Mouse (Mus musculus) ovary, postnatal 10 days (tissue): Measurements from ENCODE around the gene Capn2.
A peak's percentile ranks its signal among the peaks of the same experiment; 100 is the strongest.

Experiments used
- DNase-seq: peaks from one replicate; pipeline ENCODE4 v3.0.0; 2022; ENCODE audit warnings: low spot score

Gene Capn2

GRCm38 (mm10) chr1:182461261-182461660, 56.1 kb downstream of the Capn2 start:
- DNase-seq = no peak

- DNase-seq = no peak
These were observed 56.8 kb downstream of the Capn2 start for GRCm38 (mm10) chr1:182460291-182461244.

- DNase-seq = no peak
These were observed 58.0 kb downstream of the Capn2 start for GRCm38 (mm10) chr1:182459436-182459835.

- DNase-seq = no peak
These were observed 58.9 kb downstream of the Capn2 start for GRCm38 (mm10) chr1:182458556-182458955.

GRCm38 (mm10) chr1:182455080-182455479, 62.3 kb downstream of the Capn2 start:
- DNase-seq = no peak

GRCm38 (mm10) chr1:182452473-182452872, 64.9 kb downstream of the Capn2 start:
- no peak for DNase-seq

- no peak for DNase-seq
These were observed 69.0 kb downstream of the Capn2 start for GRCm38 (mm10) chr1:182448276-182449035.

- DNase-seq = no peak
These were observed 73.3 kb downstream of the Capn2 start for GRCm38 (mm10) chr1:182444116-182444515.

GRCm38 (mm10) chr1:182441791-182442473, 75.5 kb downstream of the Capn2 start:
- no peak for DNase-seq

GRCm38 (mm10) chr1:182439546-182440222, 77.7 kb downstream of the Capn2 start:
- DNase-seq = peak; percentile 62

GRCm38 (mm10) chr1:182436746-182437145, 80.7 kb downstream of the Capn2 start:
- DNase-seq = no peak

GRCm38 (mm10) chr1:182432059-182432458, 85.3 kb downstream of the Capn2 start:
- DNase-seq = no peak

- DNase-seq = no peak
These were observed 86.7 kb downstream of the Capn2 start for GRCm38 (mm10) chr1:182430676-182431075.

GRCm38 (mm10) chr1:182429826-182430225, 87.6 kb downstream of the Capn2 start:
- no peak for DNase-seq

- no peak for DNase-seq
These were observed 90.0 kb downstream of the Capn2 start for GRCm38 (mm10) chr1:182427426-182427825.

GRCm38 (mm10) chr1:182426444-182426843, 91.0 kb downstream of the Capn2 start:
- DNase-seq = no peak

- no peak for DNase-seq
These were observed 92.2 kb downstream of the Capn2 start for GRCm38 (mm10) chr1:182425176-182425575.

- DNase-seq = no peak
These were observed 93.1 kb downstream of the Capn2 start for GRCm38 (mm10) chr1:182424274-182424673.

GRCm38 (mm10) chr1:182419481-182419880, 97.9 kb downstream of the Capn2 start:
- no peak for DNase-seq
